Mouse (Mus musculus): ENCODE measurements around the gene Fam131b.

DNA sequence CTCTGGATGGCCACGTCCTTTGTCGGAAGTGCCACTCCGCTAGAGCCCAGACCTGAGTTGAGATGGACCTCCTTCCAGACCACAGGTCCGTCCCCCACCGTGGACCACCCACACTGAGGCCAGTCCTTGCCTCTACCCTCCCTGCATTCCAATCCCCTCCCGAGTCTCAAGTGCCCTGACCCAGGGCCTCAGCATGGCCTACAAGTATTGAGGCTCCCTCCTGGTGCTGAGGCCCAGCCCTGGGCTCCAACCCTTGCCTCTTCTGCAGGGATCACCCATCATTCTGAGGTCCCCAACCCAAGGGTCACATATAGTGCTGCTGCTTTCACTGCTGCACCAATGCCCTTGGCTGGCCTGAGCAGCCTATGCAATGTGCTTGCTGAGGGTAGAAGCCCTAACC is 33.5 kb upstream of the Fam131b start:
- TF ChIP-seq POLR2A (IDR thresholded peaks at IDR 0.05; ENCODE audit: low read depth, low read length), result no peak
- TF ChIP-seq KAT2A (IDR thresholded peaks at IDR 0.05; ENCODE audit: insufficient replicate concordance, low read length), result no peak
- TF ChIP-seq MXI1 (IDR thresholded peaks at IDR 0.05; ENCODE audit: low read depth, low read length), result no peak
- TF ChIP-seq CTCF (conservative IDR thresholded peaks at IDR 0.05 in 1 of 2, IDR thresholded peaks at IDR 0.05 in 1 of 2; ENCODE audit: low read depth in 2 of 2, low read length in 2 of 2), result no peak
- TF ChIP-seq MAZ (IDR thresholded peaks at IDR 0.05; ENCODE audit: low read depth, low read length), result no peak
- TF ChIP-seq GABPA (IDR thresholded peaks at IDR 0.05; ENCODE audit: insufficient replicate concordance, low read depth, low read length), result no peak
- TF ChIP-seq NRF1 (IDR thresholded peaks at IDR 0.05; ENCODE audit: low read depth, low read length), result no peak
- no peak for TF ChIP-seq ZKSCAN1 (IDR thresholded peaks at IDR 0.05; ENCODE audit: borderline replicate concordance, low read depth, low read length)
